Mouse (Mus musculus) olfactory bulb, adult 2 months (tissue): ENCODE results near the gene Rem2. TPM values are rescaled to one million over a fixed set of nuclear protein-coding genes. Genes with fewer than 3 reads are reported as not detected.
A peak's percentile ranks its signal among the peaks of the same experiment; 100 is the strongest.

Experiments used
- H3K27ac ChIP-seq: fragments of 200-500 bp; 2 replicates; pipeline ENCODE4 v1.5.1; 2012; ENCODE audit warnings: low read depth, low read length; ENCODE audit not compliant: insufficient read depth
- H3K4me1 ChIP-seq: fragments of 200-500 bp; 2 replicates; pipeline ENCODE4 v1.6.1; 2012; ENCODE audit warnings: low read length; ENCODE audit not compliant: control insufficient read depth, insufficient read depth
- H3K4me3 ChIP-seq: fragments of 200-500 bp; 2 replicates; pipeline ENCODE4 v1.5.1; 2012; ENCODE audit warnings: mild to moderate bottlenecking, low read depth, low read length, moderate library complexity; ENCODE audit not compliant: insufficient read depth
- CTCF ChIP-seq: fragments of 200-500 bp; IDR thresholded peaks from 2 replicates; pipeline ENCODE4 v1.5.1; 2012; ENCODE audit warnings: low read depth, mild to moderate bottlenecking, low read length, moderate library complexity; ENCODE audit not compliant: insufficient read depth
- POLR2A ChIP-seq: fragments of 200-500 bp; IDR thresholded peaks from 2 replicates; pipeline ENCODE4 v1.6.1; 2012; ENCODE audit warnings: mild to moderate bottlenecking, low read depth, low read length, moderate library complexity; ENCODE audit not compliant: insufficient read depth
- WGBS: fragments of 180-500 bp; shearing (Covaris S2); methylation state at CpG from one replicate; pipeline ENCODE4 v1.1.7; 2018; 5-methylcytosine and 5-hydroxymethylcytosine counted together
- polyA plus RNA-seq: library from polyadenylated mRNA; stranded (reverse); fragments of >200 nt; gene quantifications from 2 replicates; pipeline ENCODE4 v1.2.4, GENCODE M21; 2012; ENCODE audit warnings: low replicate concordance; ENCODE audit not compliant: missing spikeins, insufficient read depth, insufficient read length

Gene Rem2
- not detected in 2 replicates for polyA plus RNA-seq

DNA sequence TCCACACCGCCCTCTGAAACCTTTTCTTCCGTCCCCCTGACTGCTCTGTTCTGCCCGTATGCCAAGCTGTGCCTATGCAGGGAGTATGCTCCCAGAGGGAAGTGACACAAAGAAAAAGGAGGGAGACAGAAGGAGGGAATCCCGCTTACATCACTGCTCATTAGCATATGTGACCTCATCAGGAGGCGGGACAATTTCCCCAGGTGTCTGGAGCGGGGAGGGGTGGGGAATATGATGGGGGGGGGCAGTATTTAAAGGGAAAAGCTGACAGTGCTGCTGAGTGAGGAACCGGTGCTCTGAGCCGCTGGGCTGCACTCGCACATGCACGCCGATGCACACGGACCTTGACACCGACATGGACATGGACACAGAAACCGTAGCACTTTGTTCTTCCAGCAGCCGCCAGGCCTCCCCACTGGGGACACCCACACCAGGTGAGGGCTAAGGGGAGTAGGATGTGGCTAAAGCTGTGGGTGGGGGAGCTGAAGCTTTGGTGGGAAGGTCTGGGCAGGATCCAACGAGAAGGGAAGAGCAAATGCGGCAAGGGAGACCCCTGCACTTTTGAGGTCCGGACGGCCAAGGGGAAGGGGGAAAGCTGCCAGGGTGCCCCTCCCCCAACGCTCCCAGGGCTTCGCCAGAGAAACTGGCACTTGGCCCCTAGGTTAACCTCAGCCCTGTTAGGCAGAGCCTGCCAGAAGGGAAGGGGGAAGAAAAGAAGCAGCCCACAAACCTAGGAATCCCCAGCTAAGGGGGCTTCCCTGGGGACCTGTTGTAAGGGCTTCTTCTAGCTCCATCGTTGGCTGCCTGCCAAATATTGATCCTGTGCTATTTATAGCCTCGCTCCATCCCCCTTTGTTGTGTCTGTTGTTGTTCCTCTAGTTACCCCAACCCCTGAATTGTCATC, at the start of gene Rem2:
Rem2 (plus strand) TSS at position 160 of the 904 bp plus-strand sequence.
- under 1% methylated on average over 23 of the region's 23 CpGs for WGBS
- TF ChIP-seq CTCF, result no peak
- TF ChIP-seq POLR2A, result peak; percentile 14
- H3K27ac ChIP-seq, result peak within 1 kb of the TSS; percentile 62
- H3K4me1 ChIP-seq, result peaks cover 24% of the 10 kb centered on the region
- peak within 1 kb of the TSS; percentile 82 for H3K4me3 ChIP-seq

DNA sequence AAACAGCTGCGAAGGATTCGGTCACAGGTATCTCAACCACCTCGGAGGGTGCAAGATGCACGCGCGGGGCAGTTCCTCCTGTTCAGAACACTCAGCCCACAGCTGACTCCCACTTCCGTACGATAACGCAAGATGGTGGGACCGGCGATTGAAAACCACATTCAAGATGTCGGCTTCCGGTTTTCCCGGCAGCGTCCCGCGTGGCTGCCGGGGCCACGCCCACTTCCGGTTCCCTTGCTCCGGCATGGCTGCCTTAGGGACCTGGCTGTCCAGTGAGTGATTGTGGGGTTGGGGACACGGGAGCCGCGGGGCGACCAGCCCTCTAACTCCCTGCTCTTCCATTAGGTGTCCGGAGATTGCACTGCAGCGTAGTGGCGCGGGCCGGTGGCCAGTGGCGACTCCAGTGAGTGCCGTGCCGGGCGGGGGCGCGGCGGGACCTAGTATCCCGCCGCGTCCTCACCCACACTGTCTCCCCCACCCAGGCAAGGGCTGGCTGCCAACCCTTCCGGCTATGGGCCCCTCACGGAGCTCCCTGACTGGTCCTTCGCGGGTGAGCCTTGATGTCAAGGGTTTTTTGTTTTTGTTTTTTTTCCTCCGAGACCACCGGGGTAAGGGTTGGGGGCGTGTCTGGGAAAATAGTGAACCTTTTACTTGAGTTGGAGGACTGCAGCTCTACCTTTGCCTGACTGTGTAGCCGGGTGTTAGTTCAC, 49.1 kb upstream of the Rem2 start, which contains the start of gene Mrpl52:
Mrpl52 (plus strand) TSS at position 221 of the 710 bp plus-strand sequence.
- Histone ChIP-seq H3K4me1 (peaks cover 13% of the 10 kb centered on the region), H3K27ac (peak within 1 kb of the TSS; percentile 72), H3K4me3 (peak within 1 kb of the TSS; percentile 69)
- TF ChIP-seq CTCF (no peak), POLR2A (peak; percentile 65; the same call in 1 of the 2 replicates)
- WGBS, result under 1% methylated on average over 48 of the region's 48 CpGs

DNA sequence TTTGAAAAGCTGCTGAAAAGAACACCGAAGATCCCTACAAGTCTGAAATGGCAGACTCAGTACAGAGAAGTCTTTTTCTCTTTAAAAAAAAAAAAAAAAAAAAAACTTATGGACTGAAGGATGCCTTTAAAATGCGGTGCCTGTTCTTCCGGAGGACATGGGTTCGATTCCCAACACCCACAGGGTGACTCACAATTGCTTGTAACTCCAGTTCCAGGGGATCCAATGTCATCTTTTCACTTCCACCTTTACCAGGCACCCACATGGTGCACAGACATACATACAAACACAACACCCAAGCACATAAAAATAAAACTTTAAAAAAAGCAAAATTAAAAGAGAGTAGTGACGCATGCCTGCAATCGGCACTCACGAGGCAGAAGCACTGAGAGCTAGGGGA, 48.2 kb upstream of the Rem2 start:
- peaks cover 18% of the 10 kb centered on the region for H3K4me1 ChIP-seq
- WGBS, result 76% methylated on average over 7 of the region's 7 CpGs
- no peak overlapping the region for H3K27ac ChIP-seq
- no peak for TF ChIP-seq POLR2A
- no peak overlapping the region for H3K4me3 ChIP-seq

DNA sequence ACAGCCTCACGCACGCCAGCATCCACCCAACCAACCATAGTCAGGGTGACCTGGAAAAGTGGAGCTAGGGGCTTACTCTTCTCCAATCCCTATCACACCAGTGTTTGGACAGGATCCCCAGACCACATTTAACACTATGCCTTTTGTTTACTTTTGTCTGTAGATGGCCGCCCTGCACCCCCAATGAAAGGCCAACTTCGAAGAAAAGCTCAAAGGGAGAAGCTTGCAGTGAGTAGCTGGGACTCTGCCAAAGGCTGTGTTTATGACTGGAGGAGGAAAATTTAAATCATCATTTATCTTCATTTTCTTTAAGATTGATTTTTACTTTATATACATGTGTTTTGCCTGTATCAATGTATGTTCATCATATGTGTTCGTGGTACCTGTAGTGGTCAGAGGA, 47.5 kb upstream of the Rem2 start:
- Histone ChIP-seq H3K4me1 (peaks cover 18% of the 10 kb centered on the region), H3K27ac (no peak overlapping the region), H3K4me3 (no peak overlapping the region)
- TF ChIP-seq POLR2A (no peak), CTCF (no peak)
- 80% methylated on average over 5 of the region's 5 CpGs for WGBS

DNA sequence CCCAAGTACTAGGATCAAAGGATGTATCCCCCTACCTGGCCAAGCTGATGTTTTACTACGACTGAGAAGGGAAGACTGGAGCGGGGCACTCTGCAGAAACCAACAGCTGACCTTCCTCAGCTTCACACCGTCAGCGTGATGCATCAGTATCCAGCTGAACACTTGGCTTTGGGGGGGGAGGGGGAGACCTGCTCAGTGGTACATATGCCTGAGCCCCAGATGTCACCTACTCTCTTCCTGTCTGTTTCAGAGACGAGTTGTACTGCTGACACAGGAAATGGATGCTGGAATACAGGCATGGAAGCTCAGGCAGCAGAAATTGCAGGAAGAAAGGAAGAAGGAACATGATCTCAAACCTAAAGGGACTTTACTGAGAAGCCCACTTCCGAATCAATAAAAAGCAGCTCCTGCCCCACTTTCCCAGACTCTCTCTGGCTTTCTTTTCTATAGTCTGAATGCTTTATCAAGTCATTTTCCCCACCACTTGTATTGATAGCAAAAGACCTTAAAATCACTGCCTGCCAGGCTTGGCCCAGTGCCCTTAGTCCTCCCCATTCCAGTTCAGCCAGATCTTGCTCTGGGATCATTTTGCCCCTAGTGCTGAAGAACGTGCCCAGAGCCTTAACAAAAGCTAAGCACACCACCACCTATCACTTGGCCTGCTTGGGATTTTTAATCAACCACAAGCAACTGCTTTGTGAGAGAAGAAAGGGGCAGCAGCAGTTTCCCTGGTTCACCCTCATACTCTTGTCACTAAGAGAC, 46.4 kb upstream of the Rem2 start:
- Histone ChIP-seq H3K4me3 (no peak overlapping the region), H3K4me1 (peaks cover 18% of the 10 kb centered on the region), H3K27ac (no peak overlapping the region)
- 53% methylated on average over 7 of the region's 7 CpGs for WGBS
- no peak for TF ChIP-seq CTCF
- no peak for TF ChIP-seq POLR2A

DNA sequence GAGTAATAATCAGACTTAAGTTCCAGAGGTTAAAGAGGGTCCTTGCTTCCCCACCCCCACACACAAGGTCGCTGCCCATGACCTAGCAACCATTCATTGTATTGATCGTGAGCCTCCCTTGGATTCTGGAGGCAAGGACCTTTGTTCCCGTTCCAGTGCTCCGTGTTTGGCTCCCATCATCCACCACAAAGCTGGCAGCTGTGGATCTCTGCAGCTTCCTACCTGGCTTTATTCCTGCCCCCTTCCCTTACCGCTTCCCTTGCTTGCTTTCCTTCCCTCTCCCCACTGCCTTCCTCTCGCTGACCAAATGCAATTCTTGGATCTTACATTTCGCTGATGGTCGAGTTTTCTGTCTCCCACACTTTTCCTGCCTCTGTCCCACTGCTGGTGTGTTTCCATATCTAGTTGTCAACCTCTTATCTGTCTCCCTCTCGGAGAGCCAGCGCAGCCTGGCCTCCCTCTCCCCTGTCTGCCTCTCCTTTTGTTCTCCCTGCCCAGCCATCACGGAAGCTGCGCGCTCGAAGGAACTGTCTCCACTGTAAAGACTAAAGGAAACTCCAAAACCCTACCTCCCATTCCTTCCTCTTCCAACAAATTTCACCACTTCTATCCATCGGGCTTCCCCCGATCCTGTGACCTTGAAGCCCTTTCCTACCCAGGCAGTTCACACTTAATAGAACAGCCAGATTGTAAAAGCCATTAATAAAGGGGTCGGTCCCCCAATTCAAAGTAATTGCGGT, 45.3 kb upstream of the Rem2 start:
- H3K4me3 ChIP-seq, result peak overlapping the region; percentile 46; the same call in 1 of the 2 replicates
- 43% methylated on average over 18 of the region's 18 CpGs for WGBS
- TF ChIP-seq POLR2A (no peak), CTCF (no peak)
- peak overlapping the region; percentile 16; the same call in 1 of the 2 replicates for H3K27ac ChIP-seq
- H3K4me1 ChIP-seq, result peaks cover 18% of the 10 kb centered on the region

DNA sequence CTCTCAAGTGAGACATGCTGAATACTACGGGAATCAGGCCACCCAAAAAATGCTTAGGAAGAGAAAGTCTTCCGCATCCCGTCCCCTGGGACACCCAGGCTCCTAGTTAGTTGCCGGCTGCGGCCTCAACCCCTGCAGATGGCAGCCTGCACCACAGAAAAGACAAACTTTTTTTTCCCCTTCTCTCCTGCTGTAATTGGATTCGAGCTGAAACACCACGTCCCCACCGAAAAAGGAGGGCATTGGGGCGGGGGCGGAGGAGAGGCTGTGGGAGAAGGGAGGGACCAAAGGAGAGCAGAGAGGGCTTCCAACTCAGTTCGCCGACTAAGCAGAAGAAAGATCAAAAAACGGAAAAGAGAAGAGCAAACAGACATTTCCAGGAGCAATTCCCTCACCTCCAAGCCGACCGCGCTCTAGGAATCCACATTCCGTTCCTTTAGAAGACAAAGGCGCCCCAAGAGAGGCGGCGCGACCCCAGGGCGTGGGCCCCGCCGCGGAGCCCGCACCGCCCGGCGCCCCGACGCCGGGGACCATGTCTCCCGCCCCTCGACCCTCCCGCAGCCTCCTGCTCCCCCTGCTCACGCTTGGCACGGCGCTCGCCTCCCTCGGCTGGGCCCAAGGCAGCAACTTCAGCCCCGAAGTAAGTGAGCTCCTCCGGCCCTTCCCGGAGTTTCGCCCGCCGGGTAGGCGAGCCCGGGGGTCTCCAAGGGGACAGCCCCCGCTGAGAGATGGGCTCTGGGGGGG, 44.4 kb upstream of the Rem2 start, which contains the start of gene Mmp14:
Mmp14 (plus strand) TSS at position 279 of the 744 bp plus-strand sequence.
- Histone ChIP-seq H3K27ac (peak within 1 kb of the TSS; percentile 26; the same call in 1 of the 2 replicates), H3K4me1 (peaks cover 18% of the 10 kb centered on the region), H3K4me3 (peak within 1 kb of the TSS; percentile 46)
- TF ChIP-seq POLR2A, result no peak
- no peak for TF ChIP-seq CTCF
- 1% methylated on average over 49 of the region's 49 CpGs for WGBS
